11 mouse cellular contexts compared by ENCODE assay signal in genomic region chr1:82320456-82320855, GRCm38 (mm10). TPM values are rescaled to one million over a fixed set of nuclear protein-coding genes. Genes with fewer than 3 reads are reported as not detected.
DNase-seq lines count a peak whose midpoint lies in the region; ATAC-seq and TF ChIP-seq lines count a peak whose summit lies in the region.
"Had no signal": no experiment of that assay in that cellular context is flagged by ENCODE, and none has a peak within 500 bp of the region (broad histone marks: within the 10 kb centered on the region; RNA-seq: fewer than 3 reads in every experiment).

No protein-coding gene starts in this region.

- peaks cover 41% of the 10 kb centered on the region for H3K4me1 ChIP-seq in hindbrain, embryonic 14.5 days (replicated peaks; ENCODE audit: control insufficient read depth, insufficient read depth, low read length)
- 0 out of 2 replicates have a peak, but pooled peaks cover 5% of the 10 kb centered on the region for H3K4me1 ChIP-seq in midbrain, postnatal 0 days (ENCODE audit: insufficient read depth, low read length)

- H3K9me3 ChIP-seq in hindbrain, embryonic 14.5 days (ENCODE audit: control insufficient read depth, low read length): no peaks in the 10 kb centered on the region
- H3K9me3 ChIP-seq in midbrain, postnatal 0 days (ENCODE audit: low read length): no peaks in the 10 kb centered on the region

- peak overlapping the region; percentile 30 for H3K4me3 ChIP-seq in gastrocnemius, adult 2 months
- peak overlapping the region; percentile 7; the same call in 1 of the 2 replicates for H3K4me3 ChIP-seq in hindbrain, embryonic 14.5 days (replicated peaks; ENCODE audit: low read length)
- no peak overlapping the region for H3K4me3 ChIP-seq in midbrain, postnatal 0 days (ENCODE audit: low read depth, low read length)

- no peak for DNase-seq in gastrocnemius, adult 2 months
- no peak for DNase-seq in gastrocnemius, adult 8-10 months (ENCODE audit: low spot score in 2 of 2)
- DNase-seq in brain, embryonic 14.5 days (ENCODE audit: low read depth): peak; percentile 86
- peak; percentile 58 for DNase-seq in hindbrain, embryonic 14.5 days (ENCODE audit: low spot score)
- peak; percentile 37 for DNase-seq in midbrain, postnatal 0 days (ENCODE audit: low spot score)
- DNase-seq in gastrocnemius, adult 18-20 months (ENCODE audit: low spot score): no peak
- no peak for DNase-seq in adrenal gland, adult 2 months
- DNase-seq in frontal cortex, postnatal 10 days (ENCODE audit: low spot score in 2 of 2): no peak
- DNase-seq: lung, adult 2 months had no signal

- WGBS in hindbrain, embryonic 14.5 days: 29% methylated on average over 6 of the region's 6 CpGs
- WGBS in midbrain, postnatal 0 days: 51% methylated on average over 6 of the region's 6 CpGs

- TF ChIP-seq POLR2A in brain, embryonic 14.5 days (IDR thresholded peaks at IDR 0.05; ENCODE audit: borderline replicate concordance, extremely low read depth, insufficient read depth, insufficient read length, poor library complexity, severe bottlenecking): no peak

- intact Hi-C loops in gastrocnemius, adult 2 months (cut with DNase I): no loop called here

- no peak for TF ChIP-seq CTCF in gastrocnemius, adult 2 months (IDR thresholded peaks at IDR 0.05)
- no peak for TF ChIP-seq CTCF in brain, embryonic 14.5 days (IDR thresholded peaks at IDR 0.05; ENCODE audit: borderline replicate concordance, extremely low read depth, insufficient read depth, insufficient read length)
- no peak for TF ChIP-seq CTCF in midbrain, postnatal 0 days (IDR thresholded peaks at IDR 0.05)

- peak overlapping the region; percentile 37 for H3K4me2 ChIP-seq in hindbrain, embryonic 14.5 days (replicated peaks)
- H3K4me2 ChIP-seq in midbrain, postnatal 0 days (ENCODE audit: low read depth, low read length, poor library complexity, severe bottlenecking): no peak overlapping the region

- peak overlapping the region; percentile 13; the same call in 1 of the 2 replicates for H3K9ac ChIP-seq in hindbrain, embryonic 14.5 days
- no peak overlapping the region for H3K9ac ChIP-seq in midbrain, postnatal 0 days (replicated peaks; ENCODE audit: low read length, poor library complexity, severe bottlenecking)

- H3K36me3 ChIP-seq in hindbrain, embryonic 14.5 days (replicated peaks; ENCODE audit: control insufficient read depth, insufficient read depth): no peaks in the 10 kb centered on the region
- no peaks in the 10 kb centered on the region for H3K36me3 ChIP-seq in midbrain, postnatal 0 days (ENCODE audit: insufficient read depth, low read length)

- no peak overlapping the region for H3K27ac ChIP-seq in gastrocnemius, adult 2 months
- H3K27ac ChIP-seq in hindbrain, embryonic 14.5 days: peak overlapping the region; percentile 73
- H3K27ac ChIP-seq in midbrain, postnatal 0 days (ENCODE audit: low read depth, low read length): no peak overlapping the region

- ATAC-seq in hindbrain, embryonic 14.5 days (ENCODE audit: low FRiP score): no peak
- no peak for ATAC-seq in midbrain, postnatal 0 days (ENCODE audit: low FRiP score)
- ATAC-seq: activated CD4-positive, CD25-positive, alpha-beta regulatory T cell, adult 4 months; intestine, postnatal 0 days had no signal

- no peaks in the 10 kb centered on the region for H3K27me3 ChIP-seq in hindbrain, embryonic 14.5 days (ENCODE audit: control insufficient read depth, insufficient read depth, low read length)
- H3K27me3 ChIP-seq in midbrain, postnatal 0 days (ENCODE audit: insufficient read depth, low read length): no peaks in the 10 kb centered on the region

RNA-seq across cellular contexts. Expression of gene Rhbdd1, which starts 4.2 kb away (rescaled TPM):
- 1 to 10 TPM; 8.4 to 8.5 TPM for total RNA-seq in gastrocnemius, adult 2 months (2021)
- total RNA-seq in gastrocnemius, adult 8-10 months (2022): 1 to 10 TPM; 7.6 to 8.7 (median 8.0) TPM
- polyA plus RNA-seq in brain, embryonic 14.5 days (2012; rRNA removed): 4.5 and 6.3 TPM in 2 replicates
- 2.6 and 3.1 TPM in 2 replicates for polyA plus RNA-seq in hindbrain, embryonic 14.5 days (2014; fragmentation: Nextera tagmentation; extraction: Ambion mirVana)
- total RNA-seq in midbrain, postnatal 0 days (2014; rRNA removed): 3.6 and 6.9 TPM in 2 replicates
- polyA plus RNA-seq in midbrain, postnatal 0 days (2015; fragmentation: Nextera tagmentation; extraction: Ambion mirVana): 2.3 and 2.8 TPM in 2 replicates
- total RNA-seq in gastrocnemius, adult 18-20 months (2021): 1 to 10 TPM; 7.4 to 8.4 TPM
- 10 to 100 TPM; 32.5 to 37.2 TPM for total RNA-seq in adrenal gland, adult 2 months (2021)
- polyA plus RNA-seq in adrenal gland, adult 2 months (2012; rRNA removed): 13.4 and 15.4 TPM in 2 replicates

RNA-seq across cellular contexts. Expression of gene Irs1, which starts 29.2 kb away (rescaled TPM):
- 10 to 100 TPM; 73.9 to 90.0 TPM for total RNA-seq in gastrocnemius, adult 2 months (2021)
- 10 to 100 TPM; 23.3 to 46.6 (median 44.6) TPM for total RNA-seq in gastrocnemius, adult 8-10 months (2022)
- polyA plus RNA-seq in brain, embryonic 14.5 days (2012; rRNA removed): 11.8 and 17.6 TPM in 2 replicates
- 10.2 and 11.2 TPM in 2 replicates for polyA plus RNA-seq in hindbrain, embryonic 14.5 days (2014; fragmentation: Nextera tagmentation; extraction: Ambion mirVana)
- 56.9 and 61.2 TPM in 2 replicates for total RNA-seq in midbrain, postnatal 0 days (2014; rRNA removed)
- 4.7 and 5.0 TPM in 2 replicates for polyA plus RNA-seq in midbrain, postnatal 0 days (2015; fragmentation: Nextera tagmentation; extraction: Ambion mirVana)
- 10 to 100 TPM; 38.6 to 43.9 TPM for total RNA-seq in gastrocnemius, adult 18-20 months (2021)
- total RNA-seq in adrenal gland, adult 2 months (2021): 10 to 100 TPM in 1 of 2 experiments, 1 to 10 TPM in 1; 9.6 to 15.6 TPM
- polyA plus RNA-seq in adrenal gland, adult 2 months (2012; rRNA removed): 7.2 and 7.5 TPM in 2 replicates
- polyA plus RNA-seq: activated CD4-positive, CD25-positive, alpha-beta regulatory T cell, adult 4 months had no signal

Comparison
In these comparisons a context has a peak if more than half of its experiments do, and no peak if none do; other contexts are left out.
1. DNase-seq: peak in brain, embryonic 14.5 days (single experiment), hindbrain, embryonic 14.5 days (single experiment) and midbrain, postnatal 0 days (single experiment); none in gastrocnemius, adult 2 months (single experiment), gastrocnemius, adult 8-10 months (0 of 2), gastrocnemius, adult 18-20 months (single experiment), adrenal gland, adult 2 months (single experiment) and frontal cortex, postnatal 10 days (0 of 2).